Mouse (Mus musculus): ENCODE data around the gene Auts2. TPM values are rescaled to one million over a fixed set of nuclear protein-coding genes. Genes with fewer than 3 reads are reported as not detected.

Gene Auts2
- polyA plus RNA-seq, 1 experiment from 2014 or later, result 32.6 TPM

- no peak for ATAC-seq (ENCODE audit: low FRiP score, low TSS enrichment)
- H3K4me3 ChIP-seq (ENCODE audit: low read length), result no peak overlapping the region
- no peaks in the 10 kb centered on the region for H3K27me3 ChIP-seq (ENCODE audit: control insufficient read depth, insufficient read depth, low read length)
- no peak overlapping the region for H3K9ac ChIP-seq (ENCODE audit: low read depth, low read length)
- H3K9me3 ChIP-seq (ENCODE audit: control insufficient read depth, low read length), result no peaks in the 10 kb centered on the region
- H3K4me1 ChIP-seq (ENCODE audit: control insufficient read depth, insufficient read depth, low read length), result peaks cover 16% of the 10 kb centered on the region; the same call in 1 of the 2 replicates
- H3K27ac ChIP-seq (ENCODE audit: low read depth, low read length), result no peak overlapping the region
- H3K36me3 ChIP-seq (ENCODE audit: control insufficient read depth, insufficient read depth, low read length), result no peaks in the 10 kb centered on the region
- H3K4me2 ChIP-seq (replicated peaks; ENCODE audit: low read depth, low read length), result no peak overlapping the region
- WGBS, result 88% methylated on average over 2 of the region's 2 CpGs
Observed at GRCm38 (mm10) chr5:132292932-132293331, 250.2 kb downstream of the Auts2 start.

- Histone ChIP-seq H3K4me2 (replicated peaks; ENCODE audit: low read depth, low read length) (no peak overlapping the region), H3K27ac (ENCODE audit: low read depth, low read length) (no peak overlapping the region), H3K36me3 (ENCODE audit: control insufficient read depth, insufficient read depth, low read length) (no peaks in the 10 kb centered on the region), H3K9ac (ENCODE audit: low read depth, low read length) (no peak overlapping the region), H3K4me3 (ENCODE audit: low read length) (no peak overlapping the region), H3K4me1 (ENCODE audit: control insufficient read depth, insufficient read depth, low read length) (peaks cover 16% of the 10 kb centered on the region; the same call in 1 of the 2 replicates), H3K9me3 (ENCODE audit: control insufficient read depth, low read length) (no peaks in the 10 kb centered on the region), H3K27me3 (ENCODE audit: control insufficient read depth, insufficient read depth, low read length) (no peaks in the 10 kb centered on the region)
- ATAC-seq (ENCODE audit: low FRiP score, low TSS enrichment), result no peak
- WGBS, result 49% methylated on average over 13 of the region's 13 CpGs
Observed at GRCm38 (mm10) chr5:132290606-132291535, 252.3 kb downstream of the Auts2 start.

- Histone ChIP-seq H3K27me3 (ENCODE audit: control insufficient read depth, insufficient read depth, low read length) (no peaks in the 10 kb centered on the region), H3K9ac (ENCODE audit: low read depth, low read length) (no peak overlapping the region), H3K9me3 (ENCODE audit: control insufficient read depth, low read length) (no peaks in the 10 kb centered on the region), H3K4me1 (ENCODE audit: control insufficient read depth, insufficient read depth, low read length) (no peaks in the 10 kb centered on the region), H3K36me3 (ENCODE audit: control insufficient read depth, insufficient read depth, low read length) (no peaks in the 10 kb centered on the region), H3K27ac (ENCODE audit: low read depth, low read length) (no peak overlapping the region), H3K4me2 (replicated peaks; ENCODE audit: low read depth, low read length) (no peak overlapping the region), H3K4me3 (ENCODE audit: low read length) (no peak overlapping the region)
- ATAC-seq (ENCODE audit: low FRiP score, low TSS enrichment), result no peak
- WGBS, result 81% methylated on average over 3 of the region's 3 CpGs
Observed at GRCm38 (mm10) chr5:132283741-132284140, 259.4 kb downstream of the Auts2 start.

- Histone ChIP-seq H3K9ac (ENCODE audit: low read depth, low read length) (no peak overlapping the region), H3K4me1 (ENCODE audit: control insufficient read depth, insufficient read depth, low read length) (peaks cover 8% of the 10 kb centered on the region; the same call in 1 of the 2 replicates), H3K4me3 (ENCODE audit: low read length) (no peak overlapping the region), H3K9me3 (ENCODE audit: control insufficient read depth, low read length) (no peaks in the 10 kb centered on the region), H3K27ac (ENCODE audit: low read depth, low read length) (no peak overlapping the region), H3K27me3 (ENCODE audit: control insufficient read depth, insufficient read depth, low read length) (no peaks in the 10 kb centered on the region), H3K4me2 (replicated peaks; ENCODE audit: low read depth, low read length) (no peak overlapping the region), H3K36me3 (ENCODE audit: control insufficient read depth, insufficient read depth, low read length) (no peaks in the 10 kb centered on the region)
- whole genome bisulfite sequencing, result 50% methylated on average over 15 of the region's 15 CpGs
- peak; percentile 57; the same call in 1 of the 2 replicates for ATAC-seq (ENCODE audit: low FRiP score, low TSS enrichment)
Observed at GRCm38 (mm10) chr5:132274098-132274898, 268.8 kb downstream of the Auts2 start.

GRCm38 (mm10) chr5:132272132-132272531 is 271.0 kb downstream of the Auts2 start:
- no peaks in the 10 kb centered on the region for H3K36me3 ChIP-seq (ENCODE audit: control insufficient read depth, insufficient read depth, low read length)
- no peak overlapping the region for H3K9ac ChIP-seq (ENCODE audit: low read depth, low read length)
- no peaks in the 10 kb centered on the region for H3K9me3 ChIP-seq (ENCODE audit: control insufficient read depth, low read length)
- H3K27ac ChIP-seq (ENCODE audit: low read depth, low read length), result no peak overlapping the region
- 68% methylated on average over 4 of the region's 4 CpGs for WGBS
- H3K27me3 ChIP-seq (ENCODE audit: control insufficient read depth, insufficient read depth, low read length), result no peaks in the 10 kb centered on the region
- H3K4me1 ChIP-seq (ENCODE audit: control insufficient read depth, insufficient read depth, low read length), result peaks cover 8% of the 10 kb centered on the region; the same call in 1 of the 2 replicates
- no peak for ATAC-seq (ENCODE audit: low FRiP score, low TSS enrichment)
- no peak overlapping the region for H3K4me3 ChIP-seq (ENCODE audit: low read length)
- H3K4me2 ChIP-seq (replicated peaks; ENCODE audit: low read depth, low read length), result no peak overlapping the region

DNA sequence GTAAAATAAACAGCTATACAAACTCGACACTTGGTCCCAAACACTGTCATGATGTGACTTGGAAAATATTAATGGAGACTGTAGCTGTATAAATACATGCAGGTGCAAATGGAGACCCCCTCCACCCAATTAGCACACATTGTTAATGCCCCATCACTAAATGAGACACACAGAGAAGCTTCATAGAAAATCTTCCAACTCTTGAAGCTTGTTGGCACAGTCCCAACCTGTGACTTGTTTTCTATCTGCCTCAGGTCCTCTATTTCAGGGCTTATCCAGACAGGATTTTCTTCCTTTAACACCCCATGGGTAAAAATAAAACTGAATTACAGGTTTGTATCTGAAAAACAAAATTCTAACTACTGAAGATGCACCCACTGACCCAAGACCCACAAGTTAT is 272.2 kb downstream of the Auts2 start:
- H3K27me3 ChIP-seq (ENCODE audit: control insufficient read depth, insufficient read depth, low read length), result no peaks in the 10 kb centered on the region
- H3K9me3 ChIP-seq (ENCODE audit: control insufficient read depth, low read length), result no peaks in the 10 kb centered on the region
- H3K9ac ChIP-seq (ENCODE audit: low read depth, low read length), result no peak overlapping the region
- no peak overlapping the region for H3K27ac ChIP-seq (ENCODE audit: low read depth, low read length)
- no peak for ATAC-seq (ENCODE audit: low FRiP score, low TSS enrichment)
- H3K4me3 ChIP-seq (ENCODE audit: low read length), result no peak overlapping the region
- no peak overlapping the region for H3K4me2 ChIP-seq (replicated peaks; ENCODE audit: low read depth, low read length)
- WGBS, result 76% methylated on average over 1 of the region's 1 CpGs
- H3K4me1 ChIP-seq (ENCODE audit: control insufficient read depth, insufficient read depth, low read length), result peaks cover 8% of the 10 kb centered on the region; the same call in 1 of the 2 replicates
- H3K36me3 ChIP-seq (ENCODE audit: control insufficient read depth, insufficient read depth, low read length), result no peaks in the 10 kb centered on the region

DNA sequence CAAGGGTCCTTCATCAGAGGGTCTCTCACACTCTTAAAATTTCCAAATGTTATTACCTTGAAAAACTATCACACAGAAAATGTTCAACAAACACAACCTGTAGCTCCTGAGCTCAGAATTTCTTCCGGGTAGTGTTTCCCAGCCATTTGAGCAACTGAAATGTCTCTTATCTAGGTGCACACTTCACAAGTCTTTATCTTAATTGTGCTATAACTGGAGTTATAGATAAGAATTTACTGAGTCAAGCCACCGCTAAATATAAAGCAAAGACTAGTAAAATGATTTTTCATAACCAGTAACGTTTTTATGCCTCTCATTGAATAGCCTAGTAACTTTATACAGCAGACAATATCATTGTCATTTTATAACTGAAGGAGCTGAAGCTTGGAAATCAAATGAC is 273.1 kb downstream of the Auts2 start:
- 92% methylated on average over 3 of the region's 3 CpGs for WGBS
- no peak for ATAC-seq (ENCODE audit: low FRiP score, low TSS enrichment)
- no peak overlapping the region for H3K27ac ChIP-seq (ENCODE audit: low read depth, low read length)

GRCm38 (mm10) chr5:132268351-132268967 is 274.7 kb downstream of the Auts2 start:
- Histone ChIP-seq H3K27ac (ENCODE audit: low read depth, low read length) (no peak overlapping the region), H3K9ac (ENCODE audit: low read depth, low read length) (no peak overlapping the region), H3K4me1 (ENCODE audit: control insufficient read depth, insufficient read depth, low read length) (peaks cover 7% of the 10 kb centered on the region), H3K4me3 (ENCODE audit: low read length) (no peak overlapping the region), H3K9me3 (ENCODE audit: control insufficient read depth, low read length) (no peaks in the 10 kb centered on the region), H3K4me2 (replicated peaks; ENCODE audit: low read depth, low read length) (no peak overlapping the region), H3K36me3 (ENCODE audit: control insufficient read depth, insufficient read depth, low read length) (no peaks in the 10 kb centered on the region), H3K27me3 (ENCODE audit: control insufficient read depth, insufficient read depth, low read length) (no peaks in the 10 kb centered on the region)
- no peak for ATAC-seq (ENCODE audit: low FRiP score, low TSS enrichment)
- WGBS, result 83% methylated on average over 6 of the region's 6 CpGs

More for the DNA sequence above, 273.1 kb downstream of the Auts2 start:
- Histone ChIP-seq H3K4me1 (ENCODE audit: control insufficient read depth, insufficient read depth, low read length) (peaks cover 8% of the 10 kb centered on the region; the same call in 1 of the 2 replicates), H3K4me2 (replicated peaks; ENCODE audit: low read depth, low read length) (no peak overlapping the region), H3K9ac (ENCODE audit: low read depth, low read length) (no peak overlapping the region), H3K9me3 (ENCODE audit: control insufficient read depth, low read length) (no peaks in the 10 kb centered on the region), H3K36me3 (ENCODE audit: control insufficient read depth, insufficient read depth, low read length) (no peaks in the 10 kb centered on the region), H3K4me3 (ENCODE audit: low read length) (no peak overlapping the region), H3K27me3 (ENCODE audit: control insufficient read depth, insufficient read depth, low read length) (no peaks in the 10 kb centered on the region)

Measured in kidney, embryonic 14.5 days (tissue).